Mouse (Mus musculus): Measurements from ENCODE around the gene Ufd1. TPM values are rescaled to one million over a fixed set of nuclear protein-coding genes. Genes with fewer than 3 reads are reported as not detected.

Ufd1 gene
- 100 to 1,000 TPM in 1 of 2 experiments, 10 to 100 TPM in 1; 98.4 to 121 TPM for total RNA-seq (2021)
- long read RNA-seq, experiment 1, transcript Ufd1-201 (12 exons, 1,996 nt), result major isoform, 54 of 62 reads
- long read RNA-seq, experiment 1, partial matches to known transcripts, result 3 of 62 reads
- long read RNA-seq, experiment 1, other reads (novel, unspliced or antisense), result 5 of 62 reads
- long read RNA-seq, experiment 2, transcript Ufd1-201 (12 exons, 1,996 nt), result major isoform, 108 of 138 reads
- long read RNA-seq, experiment 2, partial matches to known transcripts, result 6 of 138 reads
- long read RNA-seq, experiment 2, other reads (novel, unspliced or antisense), result 24 of 138 reads

DNA sequence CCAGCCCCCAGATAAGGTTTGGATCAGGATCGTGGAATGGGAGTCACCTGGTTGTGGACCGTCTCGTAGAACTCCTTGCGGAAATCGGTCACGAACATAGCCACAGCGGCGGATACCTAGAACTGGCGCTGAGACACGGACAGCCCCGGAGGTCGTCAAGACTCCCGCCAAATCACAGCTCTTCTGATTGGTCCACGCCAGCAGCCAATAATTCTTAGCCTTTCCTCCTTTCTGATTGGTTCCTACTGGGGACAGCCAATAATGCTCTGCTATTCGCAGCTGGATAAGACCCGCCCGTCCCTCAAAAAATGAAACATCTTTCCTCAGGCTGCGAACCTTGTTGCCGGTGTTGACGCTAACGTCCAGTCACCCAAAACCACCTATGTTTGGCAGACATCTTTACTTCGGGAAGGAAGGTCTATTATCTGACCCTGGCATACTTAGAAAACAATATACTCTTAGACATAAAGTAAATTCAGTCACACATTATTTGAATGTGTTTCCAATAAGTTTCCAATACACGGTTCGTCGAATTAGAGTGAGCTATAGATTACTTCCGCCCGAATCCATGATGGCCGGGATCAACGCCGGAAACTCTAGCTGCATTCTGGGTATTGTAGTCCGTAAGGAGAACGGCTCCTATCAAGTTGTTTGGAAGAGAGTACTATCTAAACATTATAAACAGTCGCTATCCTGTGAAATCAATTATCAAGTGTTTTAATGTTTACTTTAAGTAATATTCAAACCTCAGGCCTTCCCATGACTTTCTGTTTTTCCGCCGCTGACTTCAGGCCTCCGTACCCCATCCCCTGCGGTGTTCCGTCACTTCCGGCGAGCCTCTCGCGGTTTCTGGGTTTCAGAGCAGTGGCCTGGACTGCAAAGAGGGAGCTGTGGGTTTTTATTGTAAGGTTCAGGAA, at the start of gene Ufd1, which contains the start of gene Cdc45:
TSS of gene Ufd1 (plus strand) at position 312 of the 917 bp plus-strand sequence.
TSS of gene Cdc45 (minus strand) at position 520 of the 917 bp plus-strand sequence.
- peak; percentile 79 to 83 for DNase-seq (ENCODE audit: low spot score in 2 of 2)

DNA sequence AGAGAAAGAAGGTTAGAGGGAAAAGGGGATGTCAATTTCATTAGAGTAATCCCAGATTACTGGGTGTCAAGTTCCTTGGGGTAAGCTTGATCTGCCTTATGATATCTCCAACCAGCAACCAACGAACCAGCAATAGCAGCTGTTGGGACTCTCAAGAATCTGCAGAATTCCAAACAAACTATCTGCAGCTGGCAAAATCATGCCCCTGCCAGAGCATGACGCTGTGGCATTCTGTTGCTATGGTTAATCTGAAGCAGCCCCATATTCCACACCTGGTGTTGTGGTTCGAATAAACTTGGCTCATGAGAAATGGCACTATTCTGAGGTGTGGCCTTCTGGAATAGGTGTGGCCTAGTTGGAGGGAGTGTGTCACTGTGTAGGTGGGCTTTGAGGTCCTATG, 48.6 kb upstream of the Ufd1 start:
- no peak for DNase-seq (ENCODE audit: low spot score in 2 of 2)

DNA sequence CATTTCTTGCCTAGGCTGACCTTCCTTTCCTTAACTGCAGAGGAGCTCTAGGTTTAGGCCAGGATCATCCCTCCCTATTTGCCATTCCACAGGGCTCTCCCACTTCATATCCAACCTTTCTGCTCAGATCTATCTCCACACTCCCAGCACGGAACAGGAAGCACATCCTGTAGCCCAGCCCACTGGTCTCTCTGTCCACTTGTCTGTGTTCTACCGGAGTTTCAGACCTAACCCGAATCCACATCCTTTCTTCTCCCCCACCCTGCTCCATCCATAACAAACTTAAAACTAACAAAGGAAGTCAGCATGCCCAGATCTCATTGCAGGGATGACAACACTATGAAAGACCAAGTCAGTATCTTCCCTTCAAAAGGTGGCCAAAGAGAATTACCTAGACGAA, 45.2 kb upstream of the Ufd1 start:
- DNase-seq (ENCODE audit: low spot score in 2 of 2), result no peak

DNA sequence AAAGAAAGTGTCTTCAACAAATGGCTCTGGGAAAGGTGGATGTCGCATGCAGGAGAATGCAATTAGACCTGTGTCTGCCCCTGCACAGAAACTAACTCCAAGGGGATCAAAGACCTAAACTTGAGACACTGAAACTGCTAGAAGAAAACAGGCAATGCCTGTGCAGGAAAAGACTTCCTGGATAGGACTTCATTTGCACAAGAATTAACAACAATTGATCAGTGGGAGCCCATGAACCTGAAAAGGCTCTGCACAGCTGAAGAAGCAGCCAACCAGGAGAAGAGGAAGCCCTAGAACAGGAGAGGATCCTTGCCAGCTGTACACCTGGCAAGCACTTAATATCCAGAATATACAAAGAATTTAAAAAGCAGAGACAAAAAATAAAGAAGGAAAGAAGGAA, 42.1 kb upstream of the Ufd1 start:
- DNase-seq (ENCODE audit: low spot score in 2 of 2), result no peak

DNA sequence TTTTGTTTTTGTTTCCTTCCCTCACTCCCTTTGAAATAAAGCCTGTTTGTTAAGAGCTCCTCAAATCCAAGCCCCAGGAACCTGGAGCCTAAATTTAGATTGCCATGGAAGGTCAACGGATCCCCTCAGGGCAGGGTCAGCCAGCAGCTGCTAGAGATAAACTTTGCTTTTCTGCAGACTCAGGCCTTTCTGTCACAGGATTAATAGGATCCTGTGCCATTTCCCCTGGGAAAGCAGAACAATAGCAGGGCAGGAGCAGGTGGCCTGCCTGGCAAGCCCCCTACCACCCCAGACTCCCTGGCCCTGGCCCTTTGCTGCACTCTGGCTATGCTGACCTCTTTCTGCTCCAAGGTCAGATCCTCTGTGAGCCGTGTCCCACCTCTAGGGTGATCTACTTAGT, 37.6 kb upstream of the Ufd1 start:
- DNase-seq (ENCODE audit: low spot score in 2 of 2), result no peak

- DNase-seq (ENCODE audit: low spot score in 2 of 2), result no peak
These were observed 35.7 kb upstream of the Ufd1 start for GRCm38 (mm10) chr16:18775621-18776555.

- no peak for DNase-seq (ENCODE audit: low spot score in 2 of 2)
These were observed 35.0 kb upstream of the Ufd1 start, which contains the start of gene Cldn5 for GRCm38 (mm10) chr16:18776556-18777100. TSS of gene Cldn5 (plus strand) at chr16:18776847.

DNA sequence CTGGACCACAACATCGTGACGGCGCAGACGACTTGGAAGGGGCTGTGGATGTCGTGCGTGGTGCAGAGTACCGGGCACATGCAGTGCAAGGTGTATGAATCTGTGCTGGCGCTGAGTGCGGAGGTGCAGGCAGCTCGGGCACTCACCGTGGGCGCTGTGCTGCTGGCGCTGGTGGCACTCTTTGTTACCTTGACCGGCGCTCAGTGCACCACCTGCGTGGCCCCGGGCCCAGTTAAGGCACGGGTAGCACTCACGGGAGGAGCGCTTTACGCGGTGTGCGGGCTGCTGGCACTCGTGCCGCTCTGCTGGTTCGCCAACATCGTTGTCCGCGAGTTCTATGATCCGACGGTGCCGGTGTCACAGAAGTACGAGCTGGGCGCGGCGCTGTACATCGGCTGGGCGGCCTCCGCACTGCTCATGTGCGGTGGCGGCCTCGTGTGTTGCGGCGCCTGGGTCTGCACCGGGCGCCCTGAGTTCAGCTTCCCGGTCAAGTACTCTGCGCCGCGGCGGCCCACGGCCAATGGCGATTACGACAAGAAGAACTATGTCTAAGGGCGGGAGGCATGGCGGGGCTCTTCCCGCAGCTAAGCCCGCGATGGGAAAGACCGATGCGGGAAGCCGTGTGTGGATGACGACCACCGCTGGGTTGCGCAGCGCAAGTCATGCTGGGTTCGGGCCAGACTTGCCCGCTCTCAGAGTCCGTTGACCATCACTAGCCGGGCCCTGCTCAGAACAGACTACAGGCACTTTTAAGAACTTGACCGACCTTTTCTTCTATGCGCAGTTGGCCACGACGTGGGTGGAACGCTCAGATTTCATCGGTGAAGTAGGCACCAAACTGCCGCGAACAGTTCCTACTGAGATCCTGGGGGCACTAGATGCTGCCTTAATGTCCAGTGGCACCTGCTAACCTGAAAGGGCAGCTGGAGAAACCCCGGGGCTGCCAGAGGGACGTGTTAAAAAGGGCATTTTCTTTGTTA, 34.2 kb upstream of the Ufd1 start:
- peak in 1 of 2 experiments; percentile 7 for DNase-seq (ENCODE audit: low spot score in 2 of 2)

DNA sequence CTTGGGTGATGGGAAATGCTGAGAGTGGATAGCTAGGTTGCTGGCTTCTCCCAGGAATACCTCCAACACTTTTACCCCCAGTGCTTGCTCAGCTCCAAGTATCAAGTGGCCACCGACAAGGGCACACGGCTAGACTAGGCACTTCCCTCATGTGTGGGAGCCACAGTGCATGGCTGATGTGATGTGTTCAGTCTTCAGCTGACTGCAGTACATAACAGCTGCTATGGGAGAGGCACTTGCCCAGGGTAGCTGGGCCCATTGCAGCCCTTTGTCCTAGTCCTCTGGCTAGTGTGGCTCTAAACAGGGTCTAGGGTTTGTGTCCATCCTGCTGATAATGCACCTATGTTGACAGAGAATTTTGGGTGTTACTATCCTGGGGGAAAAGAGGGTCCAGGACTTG, 33.1 kb upstream of the Ufd1 start:
- DNase-seq (ENCODE audit: low spot score in 2 of 2), result no peak

DNA sequence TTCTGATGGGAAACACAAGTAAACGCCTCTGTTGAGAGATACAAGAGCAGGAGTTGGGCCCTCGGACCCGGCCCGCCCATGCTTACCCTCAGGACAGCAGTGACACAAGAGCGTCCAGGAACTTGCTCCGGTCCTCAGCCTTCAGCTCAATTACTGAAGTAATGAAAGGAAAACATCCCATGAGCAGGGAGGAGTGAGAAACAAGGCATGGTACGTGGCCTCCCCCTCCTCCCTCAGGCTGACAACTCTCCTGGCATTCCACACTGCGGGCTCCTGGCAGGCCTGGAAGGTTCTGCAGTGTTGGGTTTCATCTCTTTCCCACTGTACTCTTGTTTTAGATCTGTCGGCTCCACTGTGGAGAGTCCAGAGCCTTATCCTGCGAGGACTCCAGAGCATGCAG, 29.8 kb upstream of the Ufd1 start:
- no peak for DNase-seq (ENCODE audit: low spot score in 2 of 2)

- no peak for DNase-seq (ENCODE audit: low spot score in 2 of 2)
These were observed 26.6 kb upstream of the Ufd1 start for GRCm38 (mm10) chr16:18785025-18785424.

GRCm38 (mm10) chr16:18785485-18785884, 26.1 kb upstream of the Ufd1 start:
- DNase-seq (ENCODE audit: low spot score in 2 of 2), result no peak

GRCm38 (mm10) chr16:18786652-18787051, 24.9 kb upstream of the Ufd1 start:
- no peak for DNase-seq (ENCODE audit: low spot score in 2 of 2)

- no peak for DNase-seq (ENCODE audit: low spot score in 2 of 2)
These were observed 22.8 kb upstream of the Ufd1 start for GRCm38 (mm10) chr16:18788627-18789406.

DNA sequence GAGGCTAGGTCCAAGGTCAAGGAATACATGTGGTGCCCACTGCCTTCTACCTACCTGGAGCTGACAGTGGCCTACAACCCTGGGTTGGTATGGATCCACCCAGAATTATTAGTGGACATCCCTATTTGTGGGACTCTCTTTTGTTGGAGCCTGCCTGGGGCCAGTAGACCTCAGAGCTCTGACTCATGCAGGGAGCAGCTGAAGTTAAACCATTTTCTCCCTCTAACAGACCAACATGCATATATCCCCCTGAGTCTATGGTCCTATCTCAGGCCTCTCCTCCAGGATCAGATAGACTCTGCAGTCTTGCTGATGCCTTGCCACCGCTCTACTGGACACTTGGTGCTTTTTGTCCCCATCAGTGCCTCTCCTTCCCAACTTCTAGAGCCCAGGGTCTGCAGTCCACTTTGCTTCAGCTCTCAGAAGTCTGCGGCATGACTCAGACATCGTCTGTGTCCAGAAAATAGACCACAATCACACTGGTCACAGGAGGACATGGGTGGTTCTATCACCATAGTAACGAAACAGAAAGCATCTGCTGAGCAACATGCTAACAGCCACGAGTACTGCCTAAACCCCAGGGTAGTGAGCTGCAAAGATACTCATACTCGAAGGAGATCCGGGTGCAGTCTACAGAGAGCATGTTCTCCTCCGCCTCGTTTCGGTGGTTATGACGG, 16.2 kb upstream of the Ufd1 start:
- DNase-seq (ENCODE audit: low spot score in 2 of 2), result no peak

- DNase-seq (ENCODE audit: low spot score in 2 of 2), result no peak
These were observed 14.9 kb upstream of the Ufd1 start for GRCm38 (mm10) chr16:18796645-18797044.

DNA sequence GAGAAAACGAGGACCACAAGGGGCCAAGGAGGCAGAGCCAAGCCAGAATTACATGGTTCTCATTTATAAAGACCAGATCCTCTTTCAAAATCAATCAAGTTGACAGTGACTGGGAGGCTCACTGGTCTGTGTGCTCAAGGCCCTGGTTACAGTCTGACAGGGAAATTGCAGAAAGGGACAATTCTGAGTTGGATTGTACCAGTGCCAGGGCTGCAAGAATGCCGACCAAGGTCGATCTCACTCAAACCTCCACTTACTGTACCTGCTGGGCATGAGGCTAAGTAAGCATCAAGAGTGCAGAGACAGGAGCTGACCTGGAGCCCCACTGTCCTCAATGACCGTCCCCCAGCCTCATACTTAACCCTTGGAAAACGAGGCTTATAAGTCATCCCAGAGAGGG, 13.4 kb upstream of the Ufd1 start:
- no peak for DNase-seq (ENCODE audit: low spot score in 2 of 2)

DNA sequence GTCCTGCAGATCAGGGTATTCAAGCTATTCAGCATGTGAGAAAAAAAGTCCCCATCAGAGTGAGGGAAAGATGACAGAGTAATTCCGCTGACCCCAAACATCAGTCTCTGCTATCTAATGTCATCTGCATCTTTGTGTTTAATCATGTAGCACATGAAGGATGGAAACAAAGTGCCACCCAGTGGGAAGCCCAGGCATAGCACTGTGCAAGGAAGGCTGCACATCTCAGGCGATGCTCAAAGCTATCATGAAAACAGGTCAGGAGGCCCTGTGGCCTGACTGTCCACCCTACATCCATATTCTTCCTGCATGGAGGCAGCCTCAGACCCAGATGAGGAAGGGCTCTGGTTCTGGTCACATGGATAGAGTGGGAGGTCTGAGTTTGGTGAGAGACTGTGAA, 12.7 kb upstream of the Ufd1 start:
- peak; percentile 47 to 53 for DNase-seq (ENCODE audit: low spot score in 2 of 2)

All from adrenal gland, adult 18-20 months (tissue).